Mouse (Mus musculus) liver, adult 2 months (tissue): ENCODE measurements around the gene Wwox. TPM values are rescaled to one million over a fixed set of nuclear protein-coding genes. Genes with fewer than 3 reads are reported as not detected.
A peak's percentile ranks its signal among the peaks of the same experiment; 100 is the strongest.

Experiments used
- DNase-seq: peaks from one replicate; pipeline ENCODE4 v3.0.0-alpha.2; 2011; ENCODE audit warnings: low read depth, low spot score; ENCODE audit errors: extremely low read depth
- H3K27ac ChIP-seq: fragments of 200-500 bp; replicated peaks from 2 replicates; pipeline ENCODE4 v1.5.1; 2012; ENCODE audit warnings: low read depth, mild to moderate bottlenecking, control low read depth, inconsistent platforms, low read length; ENCODE audit not compliant: insufficient read depth
- H3K27me3 ChIP-seq: fragments of 200-500 bp; 2 replicates; pipeline ENCODE4 v1.6.1; 2012; ENCODE audit warnings: mild to moderate bottlenecking, moderate library complexity, low read length, inconsistent platforms; ENCODE audit not compliant: control insufficient read depth, insufficient read depth
- H3K36me3 ChIP-seq: fragments of 200-500 bp; 2 replicates; pipeline ENCODE4 v1.6.1; 2012; ENCODE audit warnings: low read length, inconsistent platforms; ENCODE audit not compliant: control insufficient read depth, insufficient read depth
- H3K4me1 ChIP-seq: fragments of 200-500 bp; 2 replicates; pipeline ENCODE4 v1.6.1; 2011; ENCODE audit warnings: low read length; ENCODE audit not compliant: control insufficient read depth, insufficient read depth
- H3K4me3 ChIP-seq: fragments of 200-500 bp; 2 replicates; pipeline ENCODE4 v1.5.1; 2011; ENCODE audit warnings: low read depth, mild to moderate bottlenecking, control low read depth, low read length, moderate library complexity; ENCODE audit not compliant: insufficient read depth
- H3K79me2 ChIP-seq: fragments of 200-500 bp; 2 replicates; pipeline ENCODE4 v1.6.1; 2012; ENCODE audit warnings: inconsistent platforms, mild to moderate bottlenecking, low read length, moderate library complexity; ENCODE audit not compliant: control insufficient read depth, insufficient read depth
- H3K9ac ChIP-seq: fragments of 200-500 bp; 2 replicates; pipeline ENCODE4 v1.6.1; 2012; ENCODE audit warnings: low read depth, mild to moderate bottlenecking, control low read depth, inconsistent platforms, low read length
- CTCF ChIP-seq: fragments of 200-500 bp; IDR thresholded peaks from 2 replicates; pipeline ENCODE4 v1.5.1; 2011; ENCODE audit warnings: low read depth, low read length, control low read depth
- POLR2A ChIP-seq: fragments of 200-500 bp; IDR thresholded peaks from 2 replicates; pipeline ENCODE4 v1.6.1; 2011; ENCODE audit warnings: low read length, control low read depth; ENCODE audit not compliant: insufficient read depth; ENCODE audit errors: extremely low read depth
- WGBS: fragments of 180-500 bp; shearing (Covaris S2); methylation state at CpG from one replicate; pipeline ENCODE4 v1.1.7; 2018; 5-methylcytosine and 5-hydroxymethylcytosine counted together
- polyA plus RNA-seq: library from polyadenylated mRNA; depleted of rRNA; stranded (reverse); fragments of >200 nt; gene quantifications from 2 replicates; pipeline ENCODE4 v1.2.3, GENCODE M21; 2012
- total RNA-seq: library from RNA; depleted of rRNA; stranded (reverse); fragments of >200 nt; gene quantifications from 2 replicates; pipeline ENCODE4 v1.2.3, GENCODE M21; 2014

The Wwox gene
- total and polyA plus RNA-seq, 2 experiments, result 7.2 to 10.0 TPM

DNA sequence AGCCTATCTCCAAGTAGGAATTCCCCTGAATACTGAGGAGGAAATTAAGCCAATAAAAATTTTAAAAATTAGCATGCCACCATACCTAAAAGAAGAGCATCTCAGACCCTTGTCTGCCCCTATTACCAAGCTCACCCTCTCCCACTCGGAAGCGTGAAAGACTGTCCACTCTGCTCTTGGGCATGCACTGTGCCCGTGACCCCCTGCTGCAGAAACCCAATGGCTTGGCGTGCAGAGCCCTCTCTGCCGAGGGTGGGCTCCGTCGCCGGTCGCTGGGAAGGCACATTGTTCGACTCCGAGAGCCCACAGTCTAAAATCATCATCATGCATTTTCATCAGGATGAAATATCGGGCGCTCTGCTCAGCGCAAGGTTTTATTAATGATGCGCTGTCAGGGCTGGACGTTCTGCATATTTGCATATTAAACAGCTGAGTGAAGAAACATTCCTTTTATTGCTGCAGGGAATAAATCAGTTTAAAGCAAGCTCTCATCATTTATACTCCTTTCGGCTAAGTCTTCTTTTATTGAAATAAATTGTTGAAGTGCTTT is 471.7 kb downstream of the Wwox start:
- Histone ChIP-seq H3K27me3 (no peaks in the 10 kb centered on the region; the same call in 1 of the 2 replicates), H3K27ac (no peak overlapping the region), H3K36me3 (no peaks in the 10 kb centered on the region), H3K79me2 (no peaks in the 10 kb centered on the region), H3K4me1 (no peaks in the 10 kb centered on the region; the same call in 1 of the 2 replicates), H3K9ac (no peak overlapping the region), H3K4me3 (no peak overlapping the region)
- 96% methylated on average over 17 of the region's 17 CpGs for WGBS
- TF ChIP-seq CTCF (no peak), POLR2A (no peak)
- no peak for DNase-seq

DNA sequence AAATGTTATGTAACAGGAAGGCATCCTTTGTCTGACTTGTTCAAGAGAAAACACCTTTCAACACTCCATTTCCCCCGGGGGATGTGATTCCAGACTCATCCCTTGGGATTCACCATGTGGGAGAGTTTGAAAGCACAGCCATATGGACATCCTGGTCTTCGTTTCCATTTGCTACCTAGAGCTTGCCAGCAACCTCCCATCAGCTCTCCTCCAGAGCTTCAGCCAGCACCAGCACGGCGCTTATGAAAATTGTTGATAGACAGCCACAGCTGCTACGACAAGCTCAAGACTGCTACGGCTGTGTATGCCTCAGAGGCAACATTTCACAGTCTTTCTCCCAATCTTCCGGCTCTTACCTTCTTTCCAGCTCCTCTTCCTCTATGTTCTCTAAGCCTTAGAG is 484.2 kb downstream of the Wwox start:
- Histone ChIP-seq H3K4me3 (no peak overlapping the region), H3K27ac (no peak overlapping the region), H3K9ac (no peak overlapping the region), H3K36me3 (no peaks in the 10 kb centered on the region), H3K27me3 (no peaks in the 10 kb centered on the region), H3K79me2 (no peaks in the 10 kb centered on the region), H3K4me1 (peaks cover 5% of the 10 kb centered on the region; the same call in 1 of the 2 replicates)
- DNase-seq, result no peak
- no peak for TF ChIP-seq POLR2A
- no peak for TF ChIP-seq CTCF
- 92% methylated on average over 7 of the region's 7 CpGs for WGBS

- no peaks in the 10 kb centered on the region for H3K27me3 ChIP-seq
- no peaks in the 10 kb centered on the region for H3K79me2 ChIP-seq
- H3K36me3 ChIP-seq, result no peaks in the 10 kb centered on the region
- WGBS, result 29% methylated on average over 8 of the region's 8 CpGs
- H3K9ac ChIP-seq, result no peak overlapping the region
- no peak overlapping the region for H3K27ac ChIP-seq
- no peak overlapping the region for H3K4me3 ChIP-seq
- peak; percentile 34 for DNase-seq
- TF ChIP-seq POLR2A, result no peak
- peaks cover 5% of the 10 kb centered on the region; the same call in 1 of the 2 replicates for H3K4me1 ChIP-seq
Measured at GRCm38 (mm10) chr8:114927412-114927811, 488.0 kb downstream of the Wwox start.

- Histone ChIP-seq H3K4me3 (no peak overlapping the region), H3K9ac (no peak overlapping the region), H3K79me2 (no peaks in the 10 kb centered on the region), H3K27me3 (no peaks in the 10 kb centered on the region), H3K36me3 (no peaks in the 10 kb centered on the region), H3K4me1 (peaks cover 5% of the 10 kb centered on the region; the same call in 1 of the 2 replicates), H3K27ac (no peak overlapping the region)
- TF ChIP-seq CTCF, result no peak
- no peak for TF ChIP-seq POLR2A
- WGBS, result 89% methylated on average over 4 of the region's 4 CpGs
- DNase-seq, result no peak
Measured at GRCm38 (mm10) chr8:114927917-114928316, 488.5 kb downstream of the Wwox start.

- H3K79me2 ChIP-seq, result no peaks in the 10 kb centered on the region
- H3K4me3 ChIP-seq, result no peak overlapping the region
- no peak for DNase-seq
- H3K4me1 ChIP-seq, result peaks cover 5% of the 10 kb centered on the region; the same call in 1 of the 2 replicates
- H3K9ac ChIP-seq, result no peak overlapping the region
- TF ChIP-seq CTCF (no peak), POLR2A (no peak)
- 93% methylated on average over 4 of the region's 4 CpGs for WGBS
- H3K27me3 ChIP-seq, result no peaks in the 10 kb centered on the region
- no peaks in the 10 kb centered on the region for H3K36me3 ChIP-seq
- no peak overlapping the region for H3K27ac ChIP-seq
Measured at GRCm38 (mm10) chr8:114929597-114929996, 490.1 kb downstream of the Wwox start.

DNA sequence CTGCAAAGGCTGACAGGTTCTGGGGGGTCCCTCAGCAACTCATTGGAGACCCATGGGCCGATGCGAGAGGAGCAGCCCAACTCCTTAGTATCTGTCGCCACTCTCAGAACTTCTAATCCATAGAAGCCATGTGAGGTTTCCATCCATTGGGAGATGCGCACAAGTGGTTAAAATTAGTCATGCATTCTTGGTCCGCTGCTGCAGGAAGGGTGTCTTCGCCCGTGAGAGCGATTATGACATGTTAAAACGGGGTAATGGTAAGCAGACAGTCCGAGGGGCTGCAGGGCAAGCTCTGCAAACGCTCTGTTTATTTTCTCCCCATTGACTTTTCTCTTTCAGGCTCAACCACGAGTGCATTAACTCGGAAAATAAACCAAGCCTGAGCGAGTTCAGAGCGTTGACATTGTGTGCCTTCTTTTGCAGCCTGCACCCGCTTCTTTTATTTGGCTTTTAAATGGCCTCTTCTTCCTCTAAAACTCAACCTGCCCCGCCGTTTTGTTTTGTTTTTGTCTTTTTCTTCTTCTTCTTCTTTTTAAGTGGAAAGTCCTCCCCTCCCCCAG is 492.7 kb downstream of the Wwox start:
- H3K36me3 ChIP-seq, result no peaks in the 10 kb centered on the region
- H3K27me3 ChIP-seq, result no peaks in the 10 kb centered on the region
- no peak for TF ChIP-seq CTCF
- no peak for TF ChIP-seq POLR2A
- H3K9ac ChIP-seq, result no peak overlapping the region
- 37% methylated on average over 18 of the region's 18 CpGs for WGBS
- DNase-seq, result peak; percentile 21
- H3K27ac ChIP-seq, result no peak overlapping the region
- H3K4me3 ChIP-seq, result no peak overlapping the region
- no peaks in the 10 kb centered on the region for H3K79me2 ChIP-seq
- peaks cover 4% of the 10 kb centered on the region; the same call in 1 of the 2 replicates for H3K4me1 ChIP-seq
